Mouse (Mus musculus): ENCODE data around the gene Dgcr8. TPM values are rescaled to one million over a fixed set of nuclear protein-coding genes. Genes with fewer than 3 reads are reported as not detected.

The Dgcr8 gene
- polyA plus RNA-seq, 1 experiment = 48.8 TPM

DNA sequence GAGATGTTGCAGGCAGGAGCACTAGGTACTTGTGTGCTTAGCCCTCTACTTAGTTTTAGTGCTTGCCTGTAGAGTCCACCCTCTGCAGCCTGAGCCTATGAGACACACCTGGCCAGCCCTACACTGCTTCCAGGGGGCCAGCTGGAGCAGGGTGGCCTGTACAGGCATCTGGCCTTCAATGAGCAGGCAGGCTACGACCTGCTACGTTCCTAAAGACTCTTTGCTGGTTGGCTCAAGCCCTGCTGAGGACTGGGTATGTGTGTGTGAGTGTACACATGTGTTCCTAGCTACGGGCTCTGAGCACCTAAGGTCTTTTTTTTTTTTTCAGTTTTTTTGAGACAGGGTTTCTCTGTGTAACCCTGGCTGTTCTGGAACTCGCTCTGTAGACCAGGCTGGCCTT, 57.6 kb downstream of the Dgcr8 start:
- TF ChIP-seq POLR2A (IDR thresholded peaks at IDR 0.05; ENCODE audit: borderline replicate concordance, control insufficient read depth, low read depth, low read length) (no peak), CTCF (IDR thresholded peaks at IDR 0.05; ENCODE audit: control insufficient read depth, insufficient read depth, low read length) (no peak)
- WGBS = 77% methylated on average over 4 of the region's 4 CpGs
- Histone ChIP-seq H3K27ac (ENCODE audit: control insufficient read depth, insufficient read depth, low read depth, low read length, poor library complexity) (peak overlapping the region; percentile 9; the same call in 1 of the 2 replicates), H3K4me1 (ENCODE audit: control insufficient read depth, insufficient read depth, low read length) (peaks cover 2% of the 10 kb centered on the region; the same call in 1 of the 2 replicates), H3K4me3 (replicated peaks; ENCODE audit: control insufficient read depth, low read depth, low read length) (no peak overlapping the region)

DNA sequence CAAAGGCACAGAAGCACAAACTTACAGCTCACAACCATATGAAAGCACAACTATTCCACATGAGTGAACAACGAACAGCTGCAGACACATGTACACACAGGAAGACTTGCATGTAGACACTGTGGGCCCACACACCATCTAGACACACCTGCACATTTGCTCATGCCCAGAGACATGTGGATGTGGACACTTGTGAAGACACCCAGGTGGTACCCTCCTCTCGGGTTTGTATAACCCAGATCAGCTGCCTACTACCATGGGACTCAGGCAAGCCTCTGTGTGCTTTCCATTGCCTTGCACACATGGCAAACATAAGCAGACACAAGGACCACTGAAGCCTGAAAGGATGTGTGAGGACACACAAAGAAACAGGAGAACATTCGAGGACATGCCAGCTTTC, 58.0 kb downstream of the Dgcr8 start:
- WGBS = 67% methylated on average over 3 of the region's 3 CpGs
- H3K4me1 ChIP-seq (ENCODE audit: control insufficient read depth, insufficient read depth, low read length) = peaks cover 2% of the 10 kb centered on the region; the same call in 1 of the 2 replicates
- H3K27ac ChIP-seq (ENCODE audit: control insufficient read depth, insufficient read depth, low read depth, low read length, poor library complexity) = no peak overlapping the region
- TF ChIP-seq CTCF (IDR thresholded peaks at IDR 0.05; ENCODE audit: control insufficient read depth, insufficient read depth, low read length) (no peak), POLR2A (IDR thresholded peaks at IDR 0.05; ENCODE audit: borderline replicate concordance, control insufficient read depth, low read depth, low read length) (no peak)
- no peak overlapping the region for H3K4me3 ChIP-seq (replicated peaks; ENCODE audit: control insufficient read depth, low read depth, low read length)

DNA sequence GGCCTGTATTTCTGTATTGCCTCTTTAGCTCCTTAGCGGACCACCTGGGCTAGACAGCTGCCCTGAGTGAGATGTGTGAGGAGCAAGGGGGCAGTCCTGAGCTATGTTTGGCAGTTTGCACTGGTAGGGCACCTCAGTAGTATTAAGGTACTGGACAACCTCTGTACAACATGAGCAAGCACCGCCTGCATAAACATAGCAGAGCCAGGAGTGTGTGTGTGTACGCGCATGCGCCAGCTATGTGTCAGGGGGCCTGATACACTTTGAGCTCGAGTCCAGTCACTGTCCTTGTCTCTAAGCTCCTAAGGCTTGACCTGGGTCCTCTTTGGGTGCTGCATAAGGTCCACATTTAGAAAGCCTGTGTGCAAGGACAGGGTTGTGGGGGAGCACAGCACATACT, 58.4 kb downstream of the Dgcr8 start:
- no peak overlapping the region for H3K4me3 ChIP-seq (replicated peaks; ENCODE audit: control insufficient read depth, low read depth, low read length)
- 0 out of 2 replicates have a peak overlapping the region, but pooled peaks have one; percentile 19 for H3K27ac ChIP-seq (ENCODE audit: control insufficient read depth, insufficient read depth, low read depth, low read length, poor library complexity)
- peaks cover 2% of the 10 kb centered on the region; the same call in 1 of the 2 replicates for H3K4me1 ChIP-seq (ENCODE audit: control insufficient read depth, insufficient read depth, low read length)
- TF ChIP-seq POLR2A (IDR thresholded peaks at IDR 0.05; ENCODE audit: borderline replicate concordance, control insufficient read depth, low read depth, low read length) (no peak), CTCF (IDR thresholded peaks at IDR 0.05; ENCODE audit: control insufficient read depth, insufficient read depth, low read length) (no peak)
- WGBS = 80% methylated on average over 6 of the region's 6 CpGs

DNA sequence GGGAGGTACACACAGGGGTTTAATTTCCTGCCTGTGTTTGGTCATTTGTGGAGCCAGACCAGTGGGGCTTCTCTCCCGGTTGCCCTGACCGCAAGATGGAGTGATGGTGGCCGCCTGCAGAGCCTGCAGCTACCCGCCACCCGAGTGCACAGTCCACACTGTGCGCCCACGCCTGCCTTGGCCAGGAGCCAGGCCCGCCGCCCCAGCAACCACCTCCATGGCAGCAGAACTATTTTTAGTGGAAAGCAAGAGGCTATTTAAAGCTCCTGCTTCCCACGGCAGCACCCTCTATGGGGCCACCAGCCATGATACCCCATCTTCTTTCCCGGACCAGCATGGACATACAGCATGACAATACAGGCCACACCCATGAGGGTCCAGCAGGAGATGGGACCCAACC, 59.4 kb downstream of the Dgcr8 start:
- H3K4me3 ChIP-seq (replicated peaks; ENCODE audit: control insufficient read depth, low read depth, low read length) = no peak overlapping the region
- TF ChIP-seq CTCF (IDR thresholded peaks at IDR 0.05; ENCODE audit: control insufficient read depth, insufficient read depth, low read length) (no peak), POLR2A (IDR thresholded peaks at IDR 0.05; ENCODE audit: borderline replicate concordance, control insufficient read depth, low read depth, low read length) (no peak)
- no peak overlapping the region for H3K27ac ChIP-seq (ENCODE audit: control insufficient read depth, insufficient read depth, low read depth, low read length, poor library complexity)
- peaks cover 2% of the 10 kb centered on the region; the same call in 1 of the 2 replicates for H3K4me1 ChIP-seq (ENCODE audit: control insufficient read depth, insufficient read depth, low read length)
- WGBS = 19% methylated on average over 11 of the region's 11 CpGs

DNA sequence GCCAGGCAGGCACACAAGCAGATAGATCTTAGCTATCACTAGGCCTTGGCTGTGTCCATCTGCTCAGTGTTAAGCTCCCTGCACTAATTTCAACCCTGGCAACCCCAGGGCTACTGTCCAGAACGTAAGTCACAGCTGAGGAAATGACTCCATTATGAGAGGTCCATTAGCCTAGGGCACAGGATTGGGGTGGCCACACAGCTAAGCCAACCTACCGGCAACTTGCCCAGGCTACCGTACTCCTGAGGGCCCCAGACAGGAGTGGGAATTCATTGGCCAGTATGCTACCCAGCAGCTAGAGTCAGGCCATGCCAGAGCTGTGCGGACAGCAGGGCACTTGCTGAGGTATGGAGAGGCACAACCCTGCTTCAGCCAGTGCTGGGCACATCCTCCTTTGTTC, 60.2 kb downstream of the Dgcr8 start:
- peaks cover 2% of the 10 kb centered on the region; the same call in 1 of the 2 replicates for H3K4me1 ChIP-seq (ENCODE audit: control insufficient read depth, insufficient read depth, low read length)
- no peak overlapping the region for H3K27ac ChIP-seq (ENCODE audit: control insufficient read depth, insufficient read depth, low read depth, low read length, poor library complexity)
- no peak for TF ChIP-seq CTCF (IDR thresholded peaks at IDR 0.05; ENCODE audit: control insufficient read depth, insufficient read depth, low read length)
- TF ChIP-seq POLR2A (IDR thresholded peaks at IDR 0.05; ENCODE audit: borderline replicate concordance, control insufficient read depth, low read depth, low read length) = no peak
- WGBS = 79% methylated on average over 4 of the region's 4 CpGs
- no peak overlapping the region for H3K4me3 ChIP-seq (replicated peaks; ENCODE audit: control insufficient read depth, low read depth, low read length)

DNA sequence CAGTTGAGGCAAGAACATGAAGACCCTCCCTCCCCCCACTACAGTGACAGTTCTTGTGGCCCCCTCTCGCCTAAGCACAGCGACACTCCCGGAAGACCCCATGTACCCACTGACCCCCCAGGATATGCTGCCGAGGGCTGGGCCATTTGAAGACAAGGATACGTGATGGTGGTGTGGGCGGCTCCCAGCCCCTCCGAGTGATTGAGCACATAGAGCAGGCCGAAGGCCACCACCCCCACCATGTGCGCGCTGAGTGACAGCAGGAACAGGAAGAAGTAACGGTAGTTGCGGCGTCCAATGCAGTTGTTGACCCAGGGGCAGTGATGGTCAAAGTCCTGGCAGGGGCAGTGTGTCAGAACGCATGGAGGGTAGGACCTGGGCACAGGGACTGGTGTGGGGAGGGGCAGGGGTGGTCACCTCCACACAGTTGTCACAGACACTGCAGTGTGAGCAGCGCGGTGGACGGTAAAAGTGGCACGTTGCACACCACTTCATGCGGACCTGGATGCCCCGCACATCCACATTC, 61.1 kb downstream of the Dgcr8 start:
- no peak overlapping the region for H3K4me3 ChIP-seq (replicated peaks; ENCODE audit: control insufficient read depth, low read depth, low read length)
- H3K4me1 ChIP-seq (ENCODE audit: control insufficient read depth, insufficient read depth, low read length) = peaks cover 2% of the 10 kb centered on the region; the same call in 1 of the 2 replicates
- H3K27ac ChIP-seq (ENCODE audit: control insufficient read depth, insufficient read depth, low read depth, low read length, poor library complexity) = no peak overlapping the region
- WGBS = 92% methylated on average over 20 of the region's 20 CpGs
- TF ChIP-seq POLR2A (IDR thresholded peaks at IDR 0.05; ENCODE audit: borderline replicate concordance, control insufficient read depth, low read depth, low read length) = no peak
- TF ChIP-seq CTCF (IDR thresholded peaks at IDR 0.05; ENCODE audit: control insufficient read depth, insufficient read depth, low read length) = no peak

DNA sequence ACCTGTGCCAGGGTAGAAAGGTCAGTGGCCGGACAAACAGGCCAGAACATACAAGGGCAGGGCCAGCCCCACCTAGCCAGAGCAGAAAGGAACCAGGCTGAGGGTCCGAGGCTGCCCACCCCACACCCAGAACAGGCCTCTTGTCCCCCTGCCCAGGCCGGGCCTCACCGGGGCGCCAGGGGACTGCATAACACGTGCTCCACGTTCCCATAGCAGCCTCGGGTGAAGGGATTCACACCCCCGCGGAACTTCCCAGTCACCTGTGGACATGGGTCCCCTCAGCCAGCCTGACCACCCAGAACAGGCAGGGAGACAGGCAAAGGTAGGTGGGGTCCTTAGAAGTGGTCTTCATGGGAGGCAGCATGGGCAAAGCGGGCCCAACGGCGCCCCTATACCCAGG, 61.9 kb downstream of the Dgcr8 start:
- 87% methylated on average over 13 of the region's 13 CpGs for WGBS
- H3K27ac ChIP-seq (ENCODE audit: control insufficient read depth, insufficient read depth, low read depth, low read length, poor library complexity) = no peak overlapping the region
- peaks cover 2% of the 10 kb centered on the region; the same call in 1 of the 2 replicates for H3K4me1 ChIP-seq (ENCODE audit: control insufficient read depth, insufficient read depth, low read length)
- H3K4me3 ChIP-seq (replicated peaks; ENCODE audit: control insufficient read depth, low read depth, low read length) = no peak overlapping the region
- no peak for TF ChIP-seq POLR2A (IDR thresholded peaks at IDR 0.05; ENCODE audit: borderline replicate concordance, control insufficient read depth, low read depth, low read length)
- no peak for TF ChIP-seq CTCF (IDR thresholded peaks at IDR 0.05; ENCODE audit: control insufficient read depth, insufficient read depth, low read length)

DNA sequence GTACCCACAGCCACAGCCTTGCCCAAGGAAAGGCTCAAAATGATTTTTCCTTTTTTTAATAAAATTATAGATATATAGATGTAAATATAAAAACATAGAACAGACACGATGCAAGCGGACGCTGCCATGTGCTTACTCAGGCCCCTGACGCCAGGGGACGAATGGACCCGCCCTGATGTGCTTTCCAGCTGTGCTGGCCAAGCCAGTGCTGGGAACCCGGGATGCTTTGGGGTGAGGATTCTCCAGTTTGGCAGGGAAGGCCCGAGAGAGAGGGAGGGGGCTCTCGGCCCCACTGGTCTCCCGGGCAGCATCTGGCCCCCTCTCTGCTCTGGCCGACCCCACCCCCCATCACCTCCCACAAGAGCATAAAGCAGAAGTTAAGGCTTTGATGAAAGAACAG, 66.9 kb downstream of the Dgcr8 start:
- 75% methylated on average over 11 of the region's 11 CpGs for WGBS
- Histone ChIP-seq H3K4me1 (ENCODE audit: control insufficient read depth, insufficient read depth, low read length) (peaks cover 3% of the 10 kb centered on the region; the same call in 1 of the 2 replicates), H3K27ac (ENCODE audit: control insufficient read depth, insufficient read depth, low read depth, low read length, poor library complexity) (no peak overlapping the region), H3K4me3 (replicated peaks; ENCODE audit: control insufficient read depth, low read depth, low read length) (no peak overlapping the region)
- TF ChIP-seq CTCF (IDR thresholded peaks at IDR 0.05; ENCODE audit: control insufficient read depth, insufficient read depth, low read length) = no peak
- TF ChIP-seq POLR2A (IDR thresholded peaks at IDR 0.05; ENCODE audit: borderline replicate concordance, control insufficient read depth, low read depth, low read length) = no peak

DNA sequence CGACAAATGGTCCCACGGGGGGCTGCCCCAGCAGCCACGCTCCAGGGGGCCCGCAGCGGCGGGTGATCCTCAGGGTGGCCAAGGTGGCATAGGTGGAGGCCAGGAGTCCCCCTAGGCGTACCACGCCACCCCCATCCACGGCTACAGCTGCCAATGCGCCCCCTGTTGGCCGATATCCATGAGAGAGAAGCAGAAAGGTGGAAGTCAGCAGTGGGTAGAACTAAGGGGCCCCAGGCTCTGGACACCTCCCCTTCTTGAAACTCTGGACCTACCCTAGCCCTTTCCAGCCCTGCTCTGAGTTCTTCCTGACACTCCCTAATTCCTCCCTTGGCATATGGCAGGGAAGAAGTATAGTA, 67.5 kb downstream of the Dgcr8 start:
- TF ChIP-seq CTCF (IDR thresholded peaks at IDR 0.05; ENCODE audit: control insufficient read depth, insufficient read depth, low read length) = no peak
- no peak for TF ChIP-seq POLR2A (IDR thresholded peaks at IDR 0.05; ENCODE audit: borderline replicate concordance, control insufficient read depth, low read depth, low read length)
- WGBS = 70% methylated on average over 11 of the region's 11 CpGs
- Histone ChIP-seq H3K27ac (ENCODE audit: control insufficient read depth, insufficient read depth, low read depth, low read length, poor library complexity) (no peak overlapping the region), H3K4me3 (replicated peaks; ENCODE audit: control insufficient read depth, low read depth, low read length) (no peak overlapping the region), H3K4me1 (ENCODE audit: control insufficient read depth, insufficient read depth, low read length) (peaks cover 3% of the 10 kb centered on the region; the same call in 1 of the 2 replicates)
